Mouse (Mus musculus) limb, embryonic 15.5 days (tissue): Measurements from ENCODE around the gene Mss51. TPM values are rescaled to one million over a fixed set of nuclear protein-coding genes. Genes with fewer than 3 reads are reported as not detected.

Experiments used
- ATAC-seq: fragments of 200-750 bp; cut with Nextera tagmentation; 2 replicates; pipeline ENCODE4 v1.8.0; 2017; ENCODE audit warnings: low read depth, moderate TSS enrichment; ENCODE audit not compliant: insufficient number of reproducible peaks, low FRiP score, low TSS enrichment
- H3K27ac ChIP-seq: fragments of 300-500 bp; sonication (generic); 2 replicates; pipeline ENCODE4 v1.5.1; 2015; ENCODE audit warnings: moderate library complexity, mild to moderate bottlenecking, inconsistent platforms
- H3K27me3 ChIP-seq: fragments of 300-500 bp; sonication (generic); 2 replicates; pipeline ENCODE4 v1.6.1; 2015; ENCODE audit warnings: inconsistent platforms
- H3K36me3 ChIP-seq: fragments of 300-500 bp; sonication (generic); 2 replicates; pipeline ENCODE4 v1.6.1; 2015; ENCODE audit warnings: inconsistent platforms
- H3K4me1 ChIP-seq: fragments of 300-500 bp; sonication (generic); 2 replicates; pipeline ENCODE4 v1.6.1; 2015; ENCODE audit warnings: inconsistent platforms
- H3K4me2 ChIP-seq: fragments of 300-500 bp; sonication (generic); 2 replicates; pipeline ENCODE4 v1.6.1; 2015; ENCODE audit warnings: mild to moderate bottlenecking, inconsistent platforms
- H3K4me3 ChIP-seq: fragments of 300-500 bp; sonication (generic); 2 replicates; pipeline ENCODE4 v1.5.1; 2015; ENCODE audit warnings: mild to moderate bottlenecking, inconsistent platforms
- H3K9ac ChIP-seq: fragments of 300-500 bp; sonication (generic); 2 replicates; pipeline ENCODE4 v1.6.1; 2015; ENCODE audit warnings: inconsistent platforms
- H3K9me3 ChIP-seq: fragments of 300-500 bp; sonication (generic); 2 replicates; pipeline ENCODE4 v1.6.1; 2016; ENCODE audit warnings: inconsistent platforms
- WGBS: fragments of 180-500 bp; shearing (Covaris S2); methylation state at CpG from one replicate; pipeline ENCODE4 v1.1.7; 2015; 5-methylcytosine and 5-hydroxymethylcytosine counted together
- polyA plus RNA-seq: library from polyadenylated mRNA; unstranded; fragments of >200 nt; fragmentation: Nextera tagmentation; extraction: Ambion mirVana; gene quantifications from 2 replicates; pipeline ENCODE4 v1.2.1, GENCODE M21; 2015

The Mss51 gene
- polyA plus RNA-seq, 1 experiment from 2014 or later: 2.2 TPM

DNA sequence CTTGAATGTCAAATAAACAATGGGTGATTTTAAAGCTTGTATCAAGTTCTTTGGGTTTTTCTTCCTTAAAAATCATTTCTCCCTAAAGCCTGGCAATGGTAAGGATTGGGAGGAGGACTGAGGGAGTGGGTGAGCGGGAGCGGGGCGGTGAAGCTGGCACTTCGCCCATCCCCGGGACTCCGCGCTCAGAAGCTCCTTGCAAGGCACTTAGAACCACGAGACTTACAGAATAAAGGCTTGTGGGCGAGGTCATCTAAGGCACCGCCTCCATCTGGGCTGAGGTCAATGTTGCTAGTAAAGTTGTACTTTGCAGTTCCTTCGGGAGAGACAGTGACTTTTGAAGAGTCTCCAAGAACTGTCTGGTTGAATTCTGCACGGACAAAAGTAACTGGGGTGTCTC, 49.5 kb downstream of the Mss51 start:
- H3K9ac ChIP-seq: no peak overlapping the region
- H3K36me3 ChIP-seq: no peaks in the 10 kb centered on the region
- no peaks in the 10 kb centered on the region for H3K27me3 ChIP-seq
- no peaks in the 10 kb centered on the region for H3K4me1 ChIP-seq
- H3K27ac ChIP-seq: no peak overlapping the region
- H3K4me3 ChIP-seq: no peak overlapping the region
- WGBS: 50% methylated on average over 12 of the region's 12 CpGs
- ATAC-seq: no peak
- no peak overlapping the region for H3K4me2 ChIP-seq
- H3K9me3 ChIP-seq: no peaks in the 10 kb centered on the region

DNA sequence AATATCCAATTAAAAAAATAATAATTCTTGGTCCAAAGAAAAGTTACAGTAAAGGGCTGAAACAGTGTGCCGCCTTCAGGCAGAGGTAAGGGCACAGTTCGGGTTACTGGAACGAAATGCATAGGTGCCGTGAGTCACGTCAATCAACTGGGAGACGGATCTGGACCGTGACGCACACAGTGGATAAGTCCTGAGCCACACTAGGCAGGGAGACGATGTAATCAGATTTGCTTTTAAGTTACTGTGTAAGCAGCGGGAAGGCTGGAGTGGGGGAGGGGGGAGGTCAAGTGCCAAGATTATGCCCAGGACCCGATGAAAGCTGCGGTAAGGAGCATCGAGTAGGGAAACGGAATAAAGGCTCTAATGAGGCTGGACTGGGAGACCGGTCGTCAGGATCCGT, 54.4 kb downstream of the Mss51 start:
- no peaks in the 10 kb centered on the region for H3K27me3 ChIP-seq
- H3K4me1 ChIP-seq: no peaks in the 10 kb centered on the region
- ATAC-seq: no peak
- H3K9ac ChIP-seq: no peak overlapping the region
- H3K4me3 ChIP-seq: no peak overlapping the region
- no peaks in the 10 kb centered on the region for H3K36me3 ChIP-seq
- WGBS: 71% methylated on average over 17 of the region's 17 CpGs
- H3K27ac ChIP-seq: no peak overlapping the region
- no peaks in the 10 kb centered on the region for H3K9me3 ChIP-seq
- H3K4me2 ChIP-seq: no peak overlapping the region

DNA sequence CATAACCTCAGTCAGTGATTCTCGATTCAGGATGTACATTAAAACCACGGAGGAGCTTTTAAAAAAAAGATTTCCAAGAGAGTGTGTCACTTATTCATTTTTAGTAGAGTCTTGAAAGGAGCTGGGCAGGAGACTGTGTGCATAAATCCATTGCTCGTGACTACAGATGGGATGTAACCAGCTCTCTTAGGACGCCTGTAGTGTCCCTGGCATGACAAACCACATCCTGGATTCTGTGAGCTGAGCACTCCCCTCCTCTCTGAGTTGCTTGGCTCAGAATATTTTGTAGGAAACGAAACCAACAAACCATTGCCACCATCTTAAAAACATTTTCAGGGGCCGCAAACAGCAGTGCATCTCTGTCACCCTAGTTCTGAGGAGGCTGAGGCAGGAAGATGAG, 59.7 kb downstream of the Mss51 start:
- Histone ChIP-seq H3K27ac (no peak overlapping the region), H3K9ac (no peak overlapping the region), H3K4me3 (no peak overlapping the region), H3K9me3 (no peaks in the 10 kb centered on the region), H3K27me3 (no peaks in the 10 kb centered on the region), H3K4me2 (no peak overlapping the region), H3K4me1 (no peaks in the 10 kb centered on the region), H3K36me3 (no peaks in the 10 kb centered on the region)
- 70% methylated on average over 6 of the region's 6 CpGs for WGBS
- no peak for ATAC-seq

Other genes with a start within 250 kb of the Mss51 start
- gene Kcnk16, start 227.7 kb downstream of the Mss51 start, polyA plus RNA-seq: 0.17 TPM in 1 of 2 replicates, not detected in the other
- 17.6 and 19.6 TPM in 2 replicates for gene Nudt13, start 202.2 kb downstream of the Mss51 start, polyA plus RNA-seq
- gene Ecd, start 148.8 kb downstream of the Mss51 start, polyA plus RNA-seq: 47.5 and 48.2 TPM in 2 replicates
- 31.1 and 34.8 TPM in 2 replicates for gene Fam149b, start 148.7 kb downstream of the Mss51 start, polyA plus RNA-seq
- gene Dnajc9, start 108.0 kb downstream of the Mss51 start, polyA plus RNA-seq: 164 and 168 TPM in 2 replicates
- 87.8 and 91.2 TPM in 2 replicates for gene Mrps16, start 103.3 kb downstream of the Mss51 start, polyA plus RNA-seq
- gene Cfap70, start 44.7 kb downstream of the Mss51 start, polyA plus RNA-seq: 0.35 and 0.51 TPM in 2 replicates
- gene Anxa7, start 16.8 kb downstream of the Mss51 start, polyA plus RNA-seq: 59.7 and 62.9 TPM in 2 replicates
- gene Ppp3cb, start 49.7 kb upstream of the Mss51 start, polyA plus RNA-seq: 43.0 and 48.5 TPM in 2 replicates
- 6.7 and 7.2 TPM in 2 replicates for gene Usp54, start 144.2 kb upstream of the Mss51 start, polyA plus RNA-seq
- gene Myoz1, start 159.6 kb upstream of the Mss51 start, polyA plus RNA-seq: 13.2 and 51.7 TPM in 2 replicates
- 20.6 and 45.9 TPM in 2 replicates for gene Synpo2l, start 171.5 kb upstream of the Mss51 start, polyA plus RNA-seq
- 79.3 and 80.3 TPM in 2 replicates for gene Sec24c, start 177.4 kb upstream of the Mss51 start, polyA plus RNA-seq
- 31.9 and 33.5 TPM in 2 replicates for gene Fut11, start 198.1 kb upstream of the Mss51 start, polyA plus RNA-seq
- 144 and 165 TPM in 2 replicates for gene Chchd1, start 206.1 kb upstream of the Mss51 start, polyA plus RNA-seq
- gene Zswim8, start 210.7 kb upstream of the Mss51 start, polyA plus RNA-seq: 28.0 and 34.5 TPM in 2 replicates
- gene Ndst2, start 237.7 kb upstream of the Mss51 start, polyA plus RNA-seq: 33.7 and 34.2 TPM in 2 replicates